Mouse (Mus musculus) midbrain, postnatal 0 days (tissue): ENCODE measurements at regions not wholly inside any gene's neighbourhood (a gene's known extent, or its start where the extent isn't known, plus 50 kb on each side); places are given as distances from the start of the nearest gene placed in this dataset.

Source experiments
- ATAC-seq: fragments of 200-750 bp; cut with Nextera tagmentation; 2 replicates; pipeline ENCODE4 v1.8.0; 2017; ENCODE audit warnings: moderate number of reproducible peaks, mild to moderate bottlenecking, moderate TSS enrichment, moderate library complexity; ENCODE audit not compliant: low FRiP score
- DNase-seq: peaks from one replicate; pipeline ENCODE4 v3.0.0-alpha.2; 2015; ENCODE audit warnings: low spot score
- H3K27ac ChIP-seq: fragments of 300-500 bp; sonication (generic); 2 replicates; pipeline ENCODE4 v1.5.1; 2014; ENCODE audit warnings: low read depth, mild to moderate bottlenecking, low read length, mixed read lengths
- H3K27me3 ChIP-seq: fragments of 300-500 bp; sonication (generic); 2 replicates; pipeline ENCODE4 v1.6.1; 2014; ENCODE audit warnings: low read length, control low read depth, mixed read lengths; ENCODE audit not compliant: insufficient read depth
- H3K36me3 ChIP-seq: fragments of 300-500 bp; sonication (generic); 2 replicates; pipeline ENCODE4 v1.6.1; 2014; ENCODE audit warnings: low read length, control low read depth, mixed read lengths; ENCODE audit not compliant: insufficient read depth
- H3K4me1 ChIP-seq: fragments of 300-500 bp; sonication (generic); 2 replicates; pipeline ENCODE4 v1.6.1; 2014; ENCODE audit warnings: mild to moderate bottlenecking, control low read depth, antibody characterized with exemption, low read length, mixed read lengths; ENCODE audit not compliant: insufficient read depth
- H3K4me2 ChIP-seq: fragments of 300-500 bp; sonication (generic); 2 replicates; pipeline ENCODE4 v1.6.1; 2014; ENCODE audit warnings: low read depth, mild to moderate bottlenecking, low read length, mixed read lengths; ENCODE audit not compliant: poor library complexity, severe bottlenecking
- H3K4me3 ChIP-seq: fragments of 300-500 bp; sonication (generic); 2 replicates; pipeline ENCODE4 v1.5.1; 2014; ENCODE audit warnings: low read depth, mild to moderate bottlenecking, low read length, moderate library complexity
- H3K9ac ChIP-seq: fragments of 300-500 bp; sonication (generic); replicated peaks from 2 replicates; pipeline ENCODE4 v1.6.1; 2014; ENCODE audit warnings: mild to moderate bottlenecking, low read length, moderate library complexity, mixed read lengths; ENCODE audit not compliant: poor library complexity, severe bottlenecking
- H3K9me3 ChIP-seq: fragments of 300-500 bp; sonication (generic); 2 replicates; pipeline ENCODE4 v1.6.1; 2016; ENCODE audit warnings: low read length, control low read depth
- CTCF ChIP-seq: IDR thresholded peaks from 2 replicates; pipeline ENCODE4 v1.5.1; 2016; ENCODE audit warnings: antibody characterized with exemption, mild to moderate bottlenecking
- WGBS: fragments of 180-500 bp; shearing (Covaris S2); extraction: QIAGEN DNeasy Blood & Tissue Kit; methylation state at CpG from one replicate; pipeline ENCODE4 v1.1.7; 2014; 5-methylcytosine and 5-hydroxymethylcytosine counted together

- Histone ChIP-seq H3K27me3 (no peaks in the 10 kb centered on the region), H3K4me2 (no peak overlapping the region), H3K9me3 (no peaks in the 10 kb centered on the region), H3K9ac (no peak overlapping the region), H3K27ac (no peak overlapping the region), H3K36me3 (no peaks in the 10 kb centered on the region), H3K4me1 (no peaks in the 10 kb centered on the region), H3K4me3 (no peak overlapping the region)
- no peak for ATAC-seq
- 16% methylated on average over 4 of the region's 4 CpGs for WGBS
- peak; percentile 2 for DNase-seq
- no peak for TF ChIP-seq CTCF
Observed at GRCm38 (mm10) chr8:30289169-30289568, 2841.7 kb downstream of the Poteg start.

- no peak for ATAC-seq
- Histone ChIP-seq H3K27ac (no peak overlapping the region), H3K36me3 (no peaks in the 10 kb centered on the region), H3K9ac (no peak overlapping the region), H3K4me2 (no peak overlapping the region), H3K27me3 (no peaks in the 10 kb centered on the region), H3K4me3 (no peak overlapping the region), H3K4me1 (no peaks in the 10 kb centered on the region), H3K9me3 (no peaks in the 10 kb centered on the region)
- TF ChIP-seq CTCF: no peak
- no peak for DNase-seq
Observed at GRCm38 (mm10) chr8:30331201-30331600, 2883.7 kb downstream of the Poteg start.

GRCm38 (mm10) chr8:30333352-30333751, 2885.9 kb downstream of the Poteg start:
- DNase-seq (no peak), ATAC-seq (no peak)
- no peak overlapping the region for H3K4me2 ChIP-seq
- H3K27me3 ChIP-seq: no peaks in the 10 kb centered on the region
- H3K9ac ChIP-seq: no peak overlapping the region
- no peak overlapping the region for H3K4me3 ChIP-seq
- H3K36me3 ChIP-seq: no peaks in the 10 kb centered on the region
- H3K27ac ChIP-seq: no peak overlapping the region
- WGBS: 36% methylated on average over 3 of the region's 3 CpGs
- no peak for TF ChIP-seq CTCF
- no peaks in the 10 kb centered on the region for H3K9me3 ChIP-seq
- H3K4me1 ChIP-seq: no peaks in the 10 kb centered on the region

- no peaks in the 10 kb centered on the region for H3K4me1 ChIP-seq
- no peaks in the 10 kb centered on the region for H3K27me3 ChIP-seq
- ATAC-seq (no peak), DNase-seq (no peak)
- WGBS: 83% methylated on average over 1 of the region's 1 CpGs
- no peaks in the 10 kb centered on the region for H3K9me3 ChIP-seq
- H3K27ac ChIP-seq: no peak overlapping the region
- no peaks in the 10 kb centered on the region for H3K36me3 ChIP-seq
- no peak overlapping the region for H3K4me3 ChIP-seq
- no peak overlapping the region for H3K9ac ChIP-seq
- TF ChIP-seq CTCF: no peak
- H3K4me2 ChIP-seq: no peak overlapping the region
Observed at GRCm38 (mm10) chr8:30359464-30359863, 2912.0 kb downstream of the Poteg start.

- 52% methylated on average over 2 of the region's 2 CpGs for WGBS
- no peak for DNase-seq
- H3K9ac ChIP-seq: no peak overlapping the region
- H3K4me3 ChIP-seq: no peak overlapping the region
- no peaks in the 10 kb centered on the region for H3K27me3 ChIP-seq
- no peaks in the 10 kb centered on the region for H3K4me1 ChIP-seq
- no peaks in the 10 kb centered on the region for H3K9me3 ChIP-seq
- no peak overlapping the region for H3K27ac ChIP-seq
- H3K4me2 ChIP-seq: no peak overlapping the region
- TF ChIP-seq CTCF: no peak
- no peaks in the 10 kb centered on the region for H3K36me3 ChIP-seq
- ATAC-seq: no peak
Observed at GRCm38 (mm10) chr8:30365721-30366120, 2918.3 kb downstream of the Poteg start.

GRCm38 (mm10) chr8:30391936-30392335, 2944.5 kb downstream of the Poteg start:
- H3K27ac ChIP-seq: no peak overlapping the region
- H3K9ac ChIP-seq: no peak overlapping the region
- no peak overlapping the region for H3K4me2 ChIP-seq
- H3K27me3 ChIP-seq: no peaks in the 10 kb centered on the region
- no peaks in the 10 kb centered on the region for H3K36me3 ChIP-seq
- ATAC-seq: no peak
- no peak overlapping the region for H3K4me3 ChIP-seq
- no peaks in the 10 kb centered on the region for H3K9me3 ChIP-seq
- peak; percentile 45 for DNase-seq
- 78% methylated on average over 2 of the region's 2 CpGs for WGBS
- H3K4me1 ChIP-seq: no peaks in the 10 kb centered on the region
- TF ChIP-seq CTCF: no peak

GRCm38 (mm10) chr8:30439423-30439822, 2989.1 kb upstream of the 5930422O12Rik start:
- no peak overlapping the region for H3K9ac ChIP-seq
- ATAC-seq (no peak), DNase-seq (no peak)
- no peaks in the 10 kb centered on the region for H3K27me3 ChIP-seq
- no peak for TF ChIP-seq CTCF
- WGBS: 64% methylated on average over 2 of the region's 2 CpGs
- H3K36me3 ChIP-seq: no peaks in the 10 kb centered on the region
- no peak overlapping the region for H3K4me3 ChIP-seq
- no peaks in the 10 kb centered on the region for H3K4me1 ChIP-seq
- H3K27ac ChIP-seq: no peak overlapping the region
- no peak overlapping the region for H3K4me2 ChIP-seq
- no peaks in the 10 kb centered on the region for H3K9me3 ChIP-seq
